Mouse (Mus musculus) ES-Bruce4 (cell line): Measurements from ENCODE around the gene Atxn2l. TPM values are rescaled to one million over a fixed set of nuclear protein-coding genes. Genes with fewer than 3 reads are reported as not detected.
A peak's percentile ranks its signal among the peaks of the same experiment; 100 is the strongest.

Experiments
- H3K27ac ChIP-seq: 2 replicates; pipeline ENCODE4 v1.5.1; 2012; ENCODE audit warnings: low read length, inconsistent platforms; ENCODE audit not compliant: insufficient read depth
- H3K27me3 ChIP-seq: 2 replicates; pipeline ENCODE4 v1.6.1; 2012; ENCODE audit warnings: mild to moderate bottlenecking, low read length, inconsistent platforms; ENCODE audit not compliant: control insufficient read depth, poor library complexity, insufficient read depth, severe bottlenecking
- H3K36me3 ChIP-seq: 2 replicates; pipeline ENCODE4 v1.6.1; 2012; ENCODE audit warnings: inconsistent platforms, mild to moderate bottlenecking, low read length, moderate library complexity; ENCODE audit not compliant: control insufficient read depth, poor library complexity, insufficient read depth, severe bottlenecking
- H3K4me1 ChIP-seq: one replicate; pipeline ENCODE4 v1.8.1; 2011; ENCODE audit warnings: low read length; ENCODE audit not compliant: control insufficient read depth, insufficient read depth
- H3K4me3 ChIP-seq: 2 replicates; pipeline ENCODE4 v1.5.1; 2011; ENCODE audit warnings: low read depth, mild to moderate bottlenecking, low read length
- H3K9ac ChIP-seq: 2 replicates; pipeline ENCODE4 v1.6.1; 2012; ENCODE audit warnings: low read depth, mild to moderate bottlenecking, inconsistent platforms; ENCODE audit not compliant: poor library complexity, severe bottlenecking
- H3K9me3 ChIP-seq: replicated peaks from 2 replicates; pipeline ENCODE4 v1.6.1; 2012; ENCODE audit warnings: mild to moderate bottlenecking, low read length, inconsistent platforms; ENCODE audit not compliant: control insufficient read depth, poor library complexity, insufficient read depth, severe bottlenecking
- CTCF ChIP-seq: IDR thresholded peaks from one replicate; pipeline ENCODE4 v1.8.1; 2011; ENCODE audit warnings: low read depth, low read length
- EP300 ChIP-seq: IDR thresholded peaks from 2 replicates; pipeline ENCODE4 v1.6.1; 2011; ENCODE audit warnings: low read depth, low read length; ENCODE audit not compliant: insufficient read depth
- POLR2A ChIP-seq: IDR thresholded peaks from one replicate; pipeline ENCODE4 v1.8.1; 2011; ENCODE audit warnings: low read length; ENCODE audit not compliant: insufficient read depth
- polyA plus RNA-seq: library from polyadenylated mRNA; stranded (reverse); fragments of >200 nt; gene quantifications from 2 replicates; pipeline ENCODE4 v1.2.4, GENCODE M21; 2011; ENCODE audit warnings: low read depth; ENCODE audit not compliant: missing spikeins, insufficient read depth, insufficient read length

The Atxn2l gene
- polyA plus RNA-seq, 1 experiment: 160 TPM

GRCm38 (mm10) chr7:126467271-126467670 lies 36.0 kb downstream of the Atxn2l start:
- H3K9me3 ChIP-seq: no peaks in the 10 kb centered on the region
- no peak overlapping the region for H3K4me3 ChIP-seq
- H3K36me3 ChIP-seq: peaks cover 10% of the 10 kb centered on the region
- H3K9ac ChIP-seq: no peak overlapping the region
- H3K27ac ChIP-seq: no peak overlapping the region
- TF ChIP-seq CTCF (peak; percentile 66), POLR2A (no peak)
- peaks cover 3% of the 10 kb centered on the region for H3K4me1 ChIP-seq
- H3K27me3 ChIP-seq: no peaks in the 10 kb centered on the region

GRCm38 (mm10) chr7:126466707-126467106 lies 36.5 kb downstream of the Atxn2l start:
- H3K27ac ChIP-seq: no peak overlapping the region
- TF ChIP-seq POLR2A (no peak), CTCF (no peak), EP300 (no peak)
- H3K9ac ChIP-seq: no peak overlapping the region
- peaks cover 3% of the 10 kb centered on the region for H3K4me1 ChIP-seq
- peaks cover 10% of the 10 kb centered on the region for H3K36me3 ChIP-seq
- H3K27me3 ChIP-seq: no peaks in the 10 kb centered on the region
- H3K4me3 ChIP-seq: no peak overlapping the region
- H3K9me3 ChIP-seq: no peaks in the 10 kb centered on the region

- Histone ChIP-seq H3K9ac (no peak overlapping the region), H3K4me1 (peaks cover 3% of the 10 kb centered on the region), H3K27ac (no peak overlapping the region), H3K4me3 (no peak overlapping the region), H3K36me3 (peaks cover 10% of the 10 kb centered on the region), H3K27me3 (no peaks in the 10 kb centered on the region), H3K9me3 (no peaks in the 10 kb centered on the region)
- no peak for TF ChIP-seq POLR2A
- no peak for TF ChIP-seq CTCF
- TF ChIP-seq EP300: no peak
Measured at GRCm38 (mm10) chr7:126466116-126466515, 37.1 kb downstream of the Atxn2l start.

GRCm38 (mm10) chr7:126465246-126466030 lies 37.8 kb downstream of the Atxn2l start:
- Histone ChIP-seq H3K4me1 (peaks cover 3% of the 10 kb centered on the region), H3K9me3 (no peaks in the 10 kb centered on the region), H3K36me3 (peaks cover 6% of the 10 kb centered on the region), H3K4me3 (no peak overlapping the region), H3K27ac (no peak overlapping the region), H3K9ac (no peak overlapping the region), H3K27me3 (no peaks in the 10 kb centered on the region)
- TF ChIP-seq EP300 (no peak), CTCF (no peak), POLR2A (no peak)

GRCm38 (mm10) chr7:126464836-126465235 lies 38.4 kb downstream of the Atxn2l start:
- no peaks in the 10 kb centered on the region for H3K27me3 ChIP-seq
- no peak overlapping the region for H3K27ac ChIP-seq
- no peaks in the 10 kb centered on the region for H3K9me3 ChIP-seq
- H3K4me1 ChIP-seq: peaks cover 3% of the 10 kb centered on the region
- H3K4me3 ChIP-seq: no peak overlapping the region
- TF ChIP-seq EP300 (no peak), POLR2A (no peak), CTCF (no peak)
- no peak overlapping the region for H3K9ac ChIP-seq
- H3K36me3 ChIP-seq: peaks cover 6% of the 10 kb centered on the region

- Histone ChIP-seq H3K4me3 (no peak overlapping the region), H3K4me1 (peaks cover 3% of the 10 kb centered on the region), H3K36me3 (peaks cover 6% of the 10 kb centered on the region), H3K9me3 (no peaks in the 10 kb centered on the region), H3K9ac (no peak overlapping the region), H3K27me3 (no peaks in the 10 kb centered on the region), H3K27ac (no peak overlapping the region)
- TF ChIP-seq POLR2A: no peak
- TF ChIP-seq CTCF: no peak
- no peak for TF ChIP-seq EP300
Measured at GRCm38 (mm10) chr7:126464121-126464520, 39.1 kb downstream of the Atxn2l start.
